Mouse (Mus musculus): ENCODE results near the gene Cfd.

Cfd gene

DNA sequence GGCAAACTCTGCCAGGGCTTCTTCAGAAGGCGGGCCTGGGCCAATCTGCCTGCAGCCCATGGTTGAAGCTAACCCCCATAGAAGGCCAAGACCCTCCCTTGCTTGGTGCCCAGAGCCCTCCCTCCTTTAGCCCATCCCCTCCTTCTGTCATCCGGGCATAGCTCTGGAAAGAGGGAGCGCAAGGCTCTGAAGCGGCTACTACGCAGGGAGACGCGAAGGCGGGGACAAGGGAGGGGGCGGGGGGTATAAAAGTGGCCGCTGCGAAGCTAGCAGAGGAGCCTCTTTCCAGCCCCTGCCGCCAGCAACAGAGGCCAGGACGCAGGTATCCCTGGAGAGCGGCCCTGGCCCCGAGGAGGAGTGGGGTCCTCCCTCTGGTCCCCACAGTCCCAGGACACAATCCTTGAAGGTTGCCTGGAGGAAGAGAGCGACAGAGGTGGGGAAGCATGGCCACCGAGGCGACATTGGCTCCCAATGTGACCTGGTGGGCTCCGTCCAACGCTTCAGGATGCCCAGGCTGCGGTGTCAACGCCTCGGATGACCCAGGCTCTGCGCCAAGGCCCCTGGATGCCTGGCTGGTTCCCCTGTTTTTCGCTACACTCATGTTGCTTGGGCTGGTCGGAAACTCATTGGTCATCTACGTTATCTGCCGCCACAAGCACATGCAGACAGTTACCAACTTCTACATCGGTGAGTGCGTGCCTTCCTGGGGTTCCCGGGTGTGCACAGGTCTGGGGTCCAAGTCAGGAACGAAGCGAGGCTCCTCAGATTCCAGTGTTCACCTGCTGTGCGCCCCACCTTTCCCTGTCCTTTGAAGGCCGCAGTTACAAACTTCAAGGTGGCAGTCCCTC lies 27.8 kb downstream of the Cfd start:
- peak; percentile 69 for DNase-seq

DNA sequence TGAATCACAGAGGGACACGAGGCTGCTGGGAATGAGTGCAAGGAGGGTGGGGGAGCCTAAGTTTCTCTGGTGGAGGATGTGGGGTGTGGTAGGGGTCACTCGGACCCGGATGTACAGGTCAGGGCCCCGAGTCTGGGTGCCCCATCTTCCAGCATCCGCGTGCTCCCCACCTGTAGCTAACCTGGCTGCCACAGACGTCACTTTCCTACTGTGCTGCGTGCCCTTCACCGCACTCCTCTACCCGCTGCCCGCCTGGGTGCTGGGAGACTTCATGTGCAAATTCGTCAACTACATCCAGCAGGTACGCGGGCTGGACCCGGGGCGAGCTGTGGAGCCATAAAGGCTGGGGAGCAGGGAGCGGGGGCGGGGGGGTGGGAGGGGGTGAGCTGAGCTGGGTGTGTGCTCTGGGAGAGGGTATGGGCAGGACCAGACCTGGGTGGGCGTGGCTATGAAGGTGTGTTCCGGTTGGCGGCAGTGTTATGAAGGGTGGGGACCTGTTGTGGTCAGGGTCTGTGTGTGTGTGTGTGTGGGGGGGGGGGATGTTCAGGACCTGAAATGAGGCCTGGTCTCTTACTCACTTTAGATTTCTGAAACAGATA lies 28.7 kb downstream of the Cfd start:
- peak; percentile 61 for DNase-seq

DNA sequence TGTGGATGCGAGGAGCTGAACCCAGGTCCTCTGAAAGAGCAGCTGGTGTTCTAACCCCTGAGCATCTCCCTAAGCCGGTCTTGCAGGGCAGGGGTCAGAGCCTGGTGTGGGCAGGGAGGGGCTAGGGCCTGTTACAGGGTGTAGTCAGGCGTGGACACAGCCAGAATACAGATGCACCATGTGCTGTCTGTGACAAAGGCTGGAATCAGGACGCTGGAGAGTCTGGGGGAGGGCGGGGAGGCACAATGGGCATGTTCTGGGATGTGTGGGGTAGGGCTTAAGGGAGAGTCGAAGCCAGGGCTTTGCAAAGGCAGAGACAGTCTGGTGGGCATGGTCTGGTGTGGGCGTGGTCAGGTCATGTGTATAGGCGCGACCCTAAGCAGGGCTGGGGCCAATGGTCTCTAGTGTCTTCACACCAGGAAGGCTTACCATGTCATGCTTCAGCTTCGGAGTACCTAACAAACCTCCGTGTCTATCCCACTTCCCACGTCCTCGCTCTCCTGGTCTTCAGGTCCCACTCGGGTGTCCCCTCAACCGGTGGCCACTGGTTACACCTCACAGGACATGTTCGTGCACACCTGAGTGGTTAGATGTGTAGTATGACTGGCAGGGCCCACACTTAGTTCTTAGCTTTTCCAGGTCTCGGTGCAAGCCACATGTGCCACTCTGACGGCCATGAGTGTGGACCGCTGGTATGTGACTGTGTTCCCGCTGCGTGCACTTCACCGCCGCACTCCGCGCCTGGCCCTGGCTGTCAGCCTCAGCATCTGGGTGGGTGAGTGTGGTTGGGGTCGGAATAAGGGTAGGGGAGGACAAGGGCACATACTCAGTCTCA lies 29.6 kb downstream of the Cfd start:
- peak; percentile 62 for DNase-seq

DNA sequence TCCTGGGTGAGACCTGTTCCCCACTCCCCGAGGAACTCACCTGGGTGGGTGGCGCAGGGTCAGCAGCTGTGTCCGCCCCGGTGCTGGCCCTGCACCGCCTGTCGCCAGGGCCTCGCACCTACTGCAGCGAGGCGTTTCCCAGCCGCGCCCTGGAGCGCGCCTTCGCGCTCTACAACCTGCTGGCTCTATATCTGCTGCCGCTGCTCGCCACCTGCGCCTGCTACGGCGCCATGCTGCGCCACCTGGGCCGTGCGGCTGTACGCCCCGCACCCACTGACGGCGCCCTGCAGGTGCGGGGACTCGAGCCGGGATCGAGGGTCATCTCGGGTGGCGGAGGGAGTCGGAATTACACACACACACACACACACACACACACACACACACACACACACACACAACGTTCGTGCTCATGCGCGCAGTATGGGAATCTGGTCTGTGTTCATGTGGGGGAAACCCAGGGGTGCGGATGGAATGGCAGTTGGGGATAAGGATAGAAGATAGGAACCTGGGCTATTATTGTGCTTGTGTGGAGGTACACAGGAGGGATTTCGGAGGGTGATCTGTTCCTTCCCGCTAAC lies 30.4 kb downstream of the Cfd start, which contains the start of gene R3hdm4:
TSS of gene R3hdm4 (minus strand) at position 251 of the 578 bp plus-strand sequence.
- no peak for DNase-seq

DNA sequence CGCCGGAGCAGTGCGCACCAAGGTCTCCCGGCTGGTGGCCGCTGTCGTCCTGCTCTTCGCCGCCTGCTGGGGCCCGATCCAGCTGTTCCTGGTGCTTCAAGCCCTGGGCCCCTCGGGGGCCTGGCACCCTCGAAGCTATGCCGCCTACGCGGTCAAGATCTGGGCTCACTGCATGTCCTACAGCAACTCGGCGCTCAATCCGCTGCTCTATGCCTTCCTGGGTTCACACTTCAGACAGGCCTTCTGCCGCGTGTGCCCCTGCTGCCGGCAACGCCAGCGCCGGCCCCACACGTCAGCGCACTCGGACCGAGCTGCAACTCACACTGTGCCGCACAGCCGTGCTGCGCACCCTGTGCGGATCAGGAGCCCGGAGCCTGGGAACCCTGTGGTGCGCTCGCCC lies 30.9 kb downstream of the Cfd start:
- peak; percentile 53 for DNase-seq

DNA sequence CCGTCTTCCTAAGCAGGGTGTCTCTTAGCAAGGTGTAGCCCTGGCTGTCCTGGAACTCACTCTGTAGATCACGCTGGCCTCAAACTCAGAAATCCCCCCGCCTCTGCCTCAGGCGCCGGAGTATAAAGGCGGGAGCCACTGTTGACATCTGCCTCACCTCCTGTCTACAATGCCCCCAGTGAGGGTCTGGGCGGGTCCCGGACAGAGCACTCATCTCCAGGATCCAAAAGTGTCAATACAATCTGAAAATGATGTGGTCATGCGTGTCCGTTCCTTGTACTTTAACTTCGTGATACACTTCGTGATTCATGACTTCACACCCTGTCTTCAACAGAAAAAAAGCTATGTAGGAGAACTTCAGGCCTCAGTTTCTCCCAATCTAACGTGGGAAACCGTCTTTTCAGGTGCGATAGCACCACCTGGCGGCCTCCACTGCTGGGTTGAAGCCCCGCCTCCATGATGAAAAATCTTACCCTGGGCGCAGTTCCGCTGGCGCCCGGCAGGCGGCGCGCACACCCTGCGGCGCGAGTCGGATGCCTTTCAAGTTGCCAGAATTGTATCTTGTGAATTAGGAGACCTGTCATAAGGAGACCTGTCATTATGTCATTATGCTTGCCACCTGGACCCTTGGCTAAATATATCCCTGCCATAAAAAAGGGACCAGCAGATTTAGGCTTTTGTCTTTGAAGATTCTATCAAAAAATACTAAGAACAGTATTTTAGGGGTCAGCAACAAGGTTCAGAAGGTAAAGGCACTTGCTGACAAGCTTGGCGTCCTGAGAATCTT lies 34.5 kb downstream of the Cfd start:
- DNase-seq: peak; percentile 89

DNA sequence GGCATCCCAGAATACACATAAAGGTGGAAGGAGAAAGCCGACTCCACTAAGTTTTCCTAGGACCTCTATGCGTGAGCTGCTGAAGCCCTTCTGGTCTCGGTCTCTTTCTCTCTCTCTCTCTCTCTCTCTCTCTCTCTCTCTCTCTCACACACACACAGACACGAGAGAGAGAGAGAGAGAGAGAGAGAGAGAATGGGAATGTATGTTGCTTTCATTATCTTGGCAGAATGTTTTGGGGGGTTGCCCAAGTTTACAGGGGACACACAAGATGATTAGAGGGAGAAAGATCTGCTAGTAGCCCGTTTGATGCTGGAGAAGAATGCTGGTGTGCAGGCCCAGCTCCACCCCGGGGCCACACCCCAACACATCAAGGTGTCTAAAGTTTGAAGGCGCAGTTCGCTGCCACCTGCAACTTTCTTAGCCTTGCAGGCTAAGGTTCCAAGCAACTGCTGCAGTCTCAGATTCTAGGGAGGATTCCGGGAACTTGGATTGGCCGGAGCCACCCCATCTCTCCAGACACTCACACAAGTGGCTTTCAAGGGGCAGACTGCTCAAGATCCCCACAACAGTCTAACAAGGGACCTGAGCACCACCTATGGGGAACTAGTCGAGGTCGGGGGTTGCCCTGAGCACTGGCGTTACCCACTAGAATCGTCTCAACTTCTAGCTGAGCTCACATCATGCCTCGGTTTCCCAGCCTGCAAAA lies 35.3 kb downstream of the Cfd start:
- DNase-seq: peak; percentile 59

DNA sequence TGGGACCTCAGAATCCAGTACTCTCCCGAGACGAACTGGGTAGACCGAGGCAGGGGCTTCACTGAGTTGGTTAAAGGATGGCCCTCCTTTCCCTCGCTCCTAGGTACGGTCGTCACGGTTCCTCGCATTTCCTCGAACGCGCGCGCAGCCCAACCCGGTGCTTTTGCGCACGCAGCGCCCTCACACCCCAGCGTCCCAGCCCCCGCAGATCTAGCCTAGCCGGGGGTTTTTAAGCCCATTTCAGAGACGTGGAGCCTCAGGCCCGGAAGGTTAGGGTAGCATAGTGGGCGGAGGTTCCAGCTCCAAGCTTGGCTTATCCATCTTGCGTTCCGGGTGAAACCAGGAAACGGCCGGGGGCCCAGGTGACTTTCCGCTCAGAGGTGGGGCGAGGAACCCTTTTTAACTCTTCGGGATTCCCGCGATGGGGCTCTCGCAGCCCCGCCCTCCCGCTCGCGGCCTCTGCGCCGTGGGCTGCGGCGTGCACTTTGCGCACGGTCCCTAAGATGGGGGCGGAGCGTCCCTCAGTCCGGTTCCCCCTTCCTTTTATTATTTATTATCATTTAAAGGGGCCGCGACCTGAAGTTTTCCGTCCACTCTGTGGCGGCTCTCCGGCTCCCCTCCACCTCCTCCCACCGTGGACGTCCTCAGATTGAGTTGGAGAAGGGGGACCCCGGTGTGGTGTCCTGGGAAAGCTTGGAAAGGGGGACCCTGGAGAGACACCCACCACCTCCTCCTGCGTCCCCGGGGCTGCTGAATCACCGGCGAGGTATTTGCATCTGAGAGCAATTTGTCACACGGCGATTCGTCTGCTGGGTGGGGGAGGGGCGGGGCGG lies 36.1 kb downstream of the Cfd start, which contains the start of gene Arid3a:
TSS of gene Arid3a (plus strand) at position 553 of the 833 bp plus-strand sequence.
- DNase-seq: peak; percentile 88

DNA sequence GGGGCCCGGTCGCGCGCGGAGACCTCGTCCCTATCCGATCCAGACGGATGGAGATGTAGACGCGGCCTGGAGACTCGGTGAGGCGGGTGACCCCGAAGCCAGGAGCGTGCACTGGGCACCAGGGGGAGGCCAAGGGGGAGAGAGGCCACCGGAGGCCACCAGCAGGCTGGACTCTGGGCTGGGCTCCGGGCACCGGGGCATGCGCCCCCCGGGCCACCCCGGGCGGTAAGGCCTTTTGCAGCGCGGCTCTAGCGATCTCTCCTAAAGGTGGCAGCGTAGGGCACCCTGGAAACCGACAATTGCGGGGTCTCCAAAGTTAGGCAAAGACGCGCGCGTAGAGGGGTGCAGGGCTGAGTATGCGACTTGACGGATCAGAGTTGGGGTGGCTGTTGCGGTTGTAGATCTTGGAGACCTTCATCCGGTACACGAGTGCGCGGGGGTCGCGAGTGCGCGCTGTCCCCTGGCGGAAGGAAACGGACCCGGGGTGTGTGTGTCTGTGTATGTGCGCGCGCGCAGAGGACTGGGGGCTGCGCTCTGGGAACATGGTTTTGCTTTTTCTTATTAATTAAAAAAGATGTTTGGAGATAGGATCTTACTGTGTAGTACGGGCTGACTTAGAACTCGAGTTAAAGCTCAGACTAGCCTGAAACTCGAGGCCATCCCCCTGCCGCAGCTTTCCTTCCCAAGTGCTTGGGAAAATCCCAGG lies 36.8 kb downstream of the Cfd start:
- peak; percentile 70 for DNase-seq

DNA sequence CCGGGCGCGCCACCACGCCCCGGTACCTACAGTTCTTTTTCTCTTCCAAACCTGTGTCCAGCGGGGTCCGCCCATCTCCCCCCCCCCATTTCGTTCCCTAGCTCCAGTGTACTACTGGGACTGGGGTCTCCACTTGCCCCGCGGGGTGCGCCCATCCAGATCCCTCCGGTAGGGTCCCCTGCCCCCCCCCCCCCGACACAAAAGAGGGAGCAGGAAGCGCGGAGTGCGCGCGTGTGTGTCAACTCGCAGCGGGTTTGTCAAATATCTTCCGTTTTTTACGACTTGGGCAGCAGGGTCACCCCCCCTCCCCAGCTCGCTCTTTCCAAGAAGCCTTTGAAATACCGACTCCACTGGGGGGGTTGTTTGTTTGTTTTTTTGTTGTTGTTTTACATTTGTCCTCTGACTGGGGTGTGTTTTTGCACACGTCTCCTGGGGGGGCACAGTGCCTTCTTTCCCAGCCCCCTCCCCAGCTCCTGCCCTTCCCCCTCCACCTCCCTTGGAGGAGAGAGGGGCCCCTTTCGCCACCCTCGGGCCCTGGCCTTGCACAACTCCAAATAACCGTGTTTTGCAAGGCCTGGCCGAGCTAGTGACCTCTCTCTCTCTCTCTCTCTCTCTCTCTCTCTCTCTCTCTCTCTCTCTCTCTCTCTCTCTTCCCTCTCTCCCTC lies 37.5 kb downstream of the Cfd start:
- peak; percentile 59 for DNase-seq

DNA sequence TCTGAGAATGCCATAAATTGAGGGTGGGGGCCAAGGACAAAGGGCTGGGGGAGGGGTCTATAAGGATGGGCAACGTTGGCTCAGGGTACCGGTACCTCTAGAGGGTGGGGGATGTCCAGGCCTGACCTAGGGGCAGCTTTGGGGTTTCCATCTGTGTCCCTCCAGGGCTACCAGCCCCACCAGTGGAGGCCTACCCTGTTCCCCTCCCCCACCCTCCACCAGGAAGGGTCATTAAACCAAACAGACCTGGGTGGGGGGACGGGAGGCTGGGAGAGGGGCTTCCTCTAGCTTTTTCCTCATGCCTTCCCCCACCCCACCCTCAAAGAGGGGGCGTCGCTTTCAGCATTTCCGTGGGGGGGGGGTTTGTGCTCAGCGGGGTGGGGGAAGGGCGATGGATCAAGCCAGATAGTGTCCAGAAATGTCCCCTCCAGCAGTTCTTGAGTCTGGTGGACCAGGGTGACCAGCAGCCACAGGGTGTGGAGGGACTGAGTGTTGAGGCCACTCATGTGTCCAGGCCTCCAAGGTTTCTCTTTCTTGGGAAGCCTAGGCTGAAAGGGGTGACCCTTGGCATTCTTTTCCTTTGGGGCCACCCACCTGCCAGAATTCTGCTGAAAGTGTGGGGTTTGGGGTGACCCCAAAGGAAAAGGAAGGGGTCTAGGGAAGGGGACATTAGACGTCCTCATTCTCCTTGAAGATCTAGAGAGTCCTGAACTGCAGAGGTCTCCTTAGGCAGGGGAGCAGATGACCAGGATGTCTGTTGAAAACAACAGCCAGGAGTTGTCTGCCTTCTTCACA lies 38.5 kb downstream of the Cfd start:
- peak; percentile 65 for DNase-seq

DNA sequence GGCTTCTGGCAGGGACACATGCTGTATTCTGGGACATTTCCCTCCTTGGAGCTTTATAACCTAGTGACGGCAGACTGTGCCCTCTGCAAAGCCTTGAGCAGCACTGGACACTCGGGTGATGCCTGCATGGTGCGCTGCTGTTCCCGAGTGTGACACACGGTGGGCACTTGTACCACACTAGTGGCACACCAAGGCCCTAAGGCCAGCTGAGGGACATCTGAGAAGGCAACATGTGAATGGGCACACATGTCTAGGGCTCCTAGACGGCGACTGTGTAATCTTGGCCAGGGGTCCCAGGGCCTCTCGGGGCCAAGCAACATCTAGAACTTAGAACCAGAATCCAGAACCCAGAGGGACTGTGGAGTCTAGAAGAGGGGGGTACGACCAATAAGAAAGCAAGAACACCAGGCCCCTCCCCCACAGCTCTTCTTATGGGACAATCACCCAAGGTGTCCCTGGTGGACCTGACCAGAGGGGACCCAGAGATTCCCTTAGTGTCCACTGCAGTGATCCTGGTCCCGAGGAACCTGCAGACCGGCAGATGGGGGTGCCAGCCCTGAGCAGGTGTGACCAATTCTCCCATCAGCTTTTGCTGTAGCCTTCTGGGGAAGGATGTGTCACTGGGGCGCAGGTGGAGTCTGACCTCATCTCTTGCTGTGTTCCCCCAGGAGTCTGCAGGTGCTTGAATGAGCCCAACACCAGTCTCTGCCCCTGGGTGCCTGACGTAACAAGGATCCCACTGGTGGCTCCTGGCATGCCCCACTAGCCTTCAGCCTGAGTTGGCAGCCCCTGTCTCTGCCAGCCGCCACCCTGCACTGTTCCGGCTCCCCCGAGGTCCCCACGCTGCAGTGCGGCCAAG lies 39.5 kb downstream of the Cfd start:
- DNase-seq: peak; percentile 53

DNA sequence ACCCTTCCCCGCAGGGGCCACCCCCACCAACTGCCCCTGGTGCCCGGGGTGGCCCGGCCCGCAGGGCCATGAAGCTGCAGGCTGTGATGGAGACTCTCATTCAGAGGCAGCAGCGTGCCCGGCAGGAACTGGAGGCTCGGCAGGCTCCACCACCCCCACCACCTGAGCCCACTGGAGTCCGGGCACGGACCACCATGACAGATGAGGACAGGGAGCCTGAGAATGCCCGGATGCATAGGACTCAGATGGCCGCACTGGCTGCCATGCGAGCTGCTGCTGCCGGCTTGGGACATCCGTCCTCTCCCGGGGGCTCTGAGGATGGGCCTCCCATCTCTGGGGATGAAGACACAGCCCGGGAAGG lies 40.2 kb downstream of the Cfd start:
- DNase-seq: no peak

DNA sequence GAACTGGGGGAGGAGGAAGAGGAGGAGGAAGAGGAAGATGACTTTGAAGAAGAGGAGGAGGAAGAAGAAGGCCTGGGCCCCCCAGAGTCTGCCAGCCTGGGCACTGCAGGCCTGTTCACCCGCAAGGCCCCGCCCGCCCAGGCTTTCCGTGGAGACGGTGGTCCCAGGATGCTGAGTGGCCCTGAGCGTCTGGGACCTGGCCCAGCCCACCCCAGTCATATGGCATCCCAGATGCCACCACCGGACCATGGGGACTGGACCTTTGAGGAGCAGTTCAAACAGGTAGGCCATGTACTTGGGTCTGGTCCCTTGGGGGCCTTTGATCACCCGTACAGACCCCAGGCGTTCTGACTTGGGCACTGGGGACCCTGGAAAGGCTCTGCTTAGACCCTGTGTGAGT lies 41.1 kb downstream of the Cfd start:
- DNase-seq: peak; percentile 49

DNA sequence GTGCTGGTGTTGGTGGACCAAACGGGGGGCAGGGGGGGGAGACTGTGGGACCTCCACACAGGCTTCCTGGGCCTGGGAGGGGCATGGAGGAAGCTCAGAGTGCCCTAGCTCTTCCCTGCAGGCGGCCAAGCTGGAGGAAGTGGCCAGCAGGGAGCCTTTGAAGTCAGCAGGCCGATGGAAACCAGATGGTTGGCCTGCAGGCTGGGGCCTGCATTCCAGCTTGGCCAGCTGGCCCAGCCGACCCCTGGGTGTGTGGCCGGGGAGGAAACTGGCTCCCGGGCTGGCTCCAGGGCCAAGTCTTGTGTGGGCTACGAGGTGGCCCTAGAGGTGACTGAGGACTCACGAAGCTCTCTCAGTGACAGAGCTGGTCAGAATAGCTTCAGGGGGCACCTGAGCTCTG lies 42.1 kb downstream of the Cfd start:
- DNase-seq: peak; percentile 78

DNA sequence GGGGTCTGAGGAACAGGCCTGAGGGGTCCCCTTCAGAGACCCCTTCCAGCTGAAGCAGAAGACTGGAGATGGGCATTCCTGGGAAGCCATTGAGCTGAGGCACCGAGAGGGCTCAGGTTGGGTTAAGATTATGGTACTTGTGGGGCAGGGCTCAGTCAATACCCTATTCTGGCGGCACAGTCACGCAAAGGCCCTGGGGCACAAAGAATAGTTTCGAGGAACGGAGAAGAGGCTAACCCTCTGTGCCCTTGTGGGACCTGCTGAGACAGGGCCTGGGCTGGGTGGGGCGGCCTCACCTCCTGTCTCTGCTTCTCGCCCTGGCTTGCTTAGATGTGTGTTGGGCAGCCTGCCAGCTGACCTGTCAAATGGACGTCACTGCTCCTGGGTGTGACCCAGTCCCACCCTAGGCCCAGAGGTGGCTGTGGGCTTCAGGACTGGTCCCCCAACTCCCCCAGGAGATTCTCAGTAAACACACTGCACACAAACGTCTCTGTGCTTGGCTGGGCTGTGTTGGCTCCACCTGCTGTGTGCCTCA lies 42.6 kb downstream of the Cfd start:
- peak; percentile 60 for DNase-seq

DNA sequence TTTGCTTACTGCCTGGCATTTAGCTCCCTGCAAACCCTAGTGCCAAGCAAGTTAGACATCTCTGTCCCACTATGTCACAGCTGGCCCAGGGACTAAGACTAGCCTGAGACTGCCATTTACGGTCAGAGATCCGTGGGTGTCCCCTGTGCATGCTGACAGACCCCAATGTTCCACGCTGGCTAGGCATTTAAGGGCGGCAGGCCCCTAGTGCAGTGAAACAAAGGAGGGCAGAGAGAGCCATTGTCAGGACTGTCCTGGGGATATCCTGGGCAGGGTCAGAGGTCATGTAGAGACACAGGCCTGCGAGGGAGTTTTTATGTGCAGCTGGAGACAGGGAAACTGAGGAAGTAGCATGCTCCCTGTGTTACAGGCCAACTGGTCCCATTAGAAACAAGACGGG lies 43.2 kb downstream of the Cfd start:
- DNase-seq: no peak

Measured in cerebellum, adult 11-12 months (tissue).